Mouse (Mus musculus): Measurements from ENCODE around the gene Ccdc13. TPM values are rescaled to one million over a fixed set of nuclear protein-coding genes. Genes with fewer than 3 reads are reported as not detected.

Gene Ccdc13
- polyA plus RNA-seq, 1 experiment from 2014 or later = 3.6 TPM

DNA sequence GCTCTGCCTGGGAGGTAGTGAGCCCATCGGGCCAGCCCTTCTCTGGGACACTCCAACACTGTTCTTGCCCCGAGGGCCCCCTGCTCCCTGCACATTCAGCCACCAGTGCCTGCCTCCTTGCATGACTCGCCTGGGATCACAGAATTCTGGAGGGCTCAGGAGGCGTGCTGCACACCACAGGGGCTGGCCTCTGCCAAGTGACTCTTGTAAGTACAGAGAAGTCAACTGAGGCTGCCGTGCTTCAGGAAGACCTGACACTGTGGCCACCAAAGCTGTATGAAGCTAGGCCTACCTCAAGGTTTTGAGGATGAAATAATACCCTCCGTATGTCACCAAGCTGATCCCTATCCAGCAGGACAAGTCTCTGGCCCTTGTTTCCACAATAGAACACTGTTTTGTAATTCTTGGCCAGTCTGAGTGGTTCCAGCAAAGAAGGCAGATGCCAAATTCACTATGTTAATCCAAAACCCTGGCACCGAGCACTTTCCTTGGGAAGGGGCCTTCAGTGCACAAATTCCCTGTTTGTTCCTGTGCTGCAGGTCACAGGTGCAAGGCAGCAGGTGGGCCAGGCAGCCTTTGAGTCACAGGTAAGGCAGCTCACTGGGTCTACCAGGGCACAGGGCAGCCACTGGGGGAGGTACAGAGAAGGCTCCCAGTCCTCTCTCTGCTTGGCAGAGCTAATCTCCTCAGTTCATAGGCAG lies 19.3 kb downstream of the Ccdc13 start:
- H3K27ac ChIP-seq (ENCODE audit: low read depth, low read length) = no peak overlapping the region
- H3K9ac ChIP-seq (ENCODE audit: low read length) = no peak overlapping the region
- no peak overlapping the region for H3K4me2 ChIP-seq (ENCODE audit: low read depth)
- no peaks in the 10 kb centered on the region for H3K27me3 ChIP-seq (ENCODE audit: control insufficient read depth, insufficient read depth, low read length)
- H3K36me3 ChIP-seq (ENCODE audit: control insufficient read depth, insufficient read depth, low read length) = no peaks in the 10 kb centered on the region
- DNase-seq (ENCODE audit: low spot score) (no peak), ATAC-seq (ENCODE audit: insufficient read depth, low FRiP score, low TSS enrichment) (no peak)
- no peak overlapping the region for H3K4me3 ChIP-seq (ENCODE audit: low read depth, low read length)
- 67% methylated on average over 7 of the region's 7 CpGs for WGBS
- H3K4me1 ChIP-seq (ENCODE audit: control insufficient read depth, insufficient read depth, low read length) = peaks cover 2% of the 10 kb centered on the region; the same call in 1 of the 2 replicates
- no peaks in the 10 kb centered on the region for H3K9me3 ChIP-seq (ENCODE audit: control insufficient read depth, low read length)

DNA sequence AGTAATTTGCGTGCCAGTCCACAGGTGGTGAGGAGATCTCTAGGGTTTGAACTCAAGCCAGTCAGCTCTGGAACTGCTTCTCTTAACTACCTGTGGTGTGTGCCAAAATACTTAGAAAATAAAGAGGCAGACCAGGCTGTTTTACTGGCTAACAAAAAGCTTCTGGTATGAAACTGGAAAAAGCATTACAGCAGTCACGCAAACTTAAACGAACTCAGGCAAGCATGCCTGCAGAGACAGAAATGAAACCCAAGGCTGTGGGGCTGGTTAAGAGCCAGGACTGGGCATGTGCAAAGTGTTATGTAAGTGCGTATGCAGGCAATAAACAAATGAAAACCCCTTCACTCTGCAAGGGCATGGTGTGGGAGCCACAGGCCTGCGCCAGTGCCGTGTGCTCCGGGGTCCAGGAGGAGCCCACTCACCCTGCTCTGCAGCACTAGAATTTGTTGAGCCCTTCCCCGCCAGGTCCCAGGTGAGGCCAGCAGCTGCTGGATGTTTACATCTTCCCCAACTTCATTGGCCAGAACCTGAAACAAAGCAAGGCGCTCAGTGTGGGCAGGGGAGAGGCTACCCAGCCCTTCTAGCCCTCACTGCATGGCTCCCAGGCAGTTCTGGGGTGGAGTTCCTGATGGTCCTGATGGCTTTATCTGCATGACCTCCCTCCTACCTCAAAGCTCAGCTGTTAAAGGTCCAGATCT lies 20.0 kb downstream of the Ccdc13 start:
- H3K36me3 ChIP-seq (ENCODE audit: control insufficient read depth, insufficient read depth, low read length) = no peaks in the 10 kb centered on the region
- no peak overlapping the region for H3K4me2 ChIP-seq (ENCODE audit: low read depth)
- H3K4me3 ChIP-seq (ENCODE audit: low read depth, low read length) = no peak overlapping the region
- H3K9ac ChIP-seq (ENCODE audit: low read length) = no peak overlapping the region
- ATAC-seq (ENCODE audit: insufficient read depth, low FRiP score, low TSS enrichment) = no peak
- H3K4me1 ChIP-seq (ENCODE audit: control insufficient read depth, insufficient read depth, low read length) = peaks cover 2% of the 10 kb centered on the region; the same call in 1 of the 2 replicates
- no peak overlapping the region for H3K27ac ChIP-seq (ENCODE audit: low read depth, low read length)
- no peaks in the 10 kb centered on the region for H3K27me3 ChIP-seq (ENCODE audit: control insufficient read depth, insufficient read depth, low read length)
- WGBS = 84% methylated on average over 9 of the region's 9 CpGs
- no peak for DNase-seq (ENCODE audit: low spot score)
- H3K9me3 ChIP-seq (ENCODE audit: control insufficient read depth, low read length) = no peaks in the 10 kb centered on the region

DNA sequence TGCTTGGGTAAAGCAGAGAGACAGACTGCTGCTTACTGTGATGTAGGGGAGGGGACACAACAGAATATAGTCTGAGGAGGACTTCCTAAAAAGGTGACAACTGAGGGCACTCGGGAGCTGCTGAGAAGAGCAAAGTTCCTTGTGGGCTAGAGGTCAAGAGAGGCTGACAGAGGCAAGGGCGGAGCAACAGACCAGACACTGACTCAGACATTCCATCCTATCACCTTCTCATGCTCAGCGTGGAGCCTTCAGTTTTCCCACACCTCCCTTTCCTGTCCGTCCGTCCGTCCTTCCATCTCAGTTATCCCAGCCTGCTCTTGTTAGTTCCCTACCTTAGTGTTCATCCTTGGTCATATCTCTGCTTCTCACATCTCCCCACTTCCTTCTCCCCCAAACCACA lies 24.1 kb downstream of the Ccdc13 start:
- H3K4me1 ChIP-seq (ENCODE audit: control insufficient read depth, insufficient read depth, low read length) = peaks cover 9% of the 10 kb centered on the region
- no peaks in the 10 kb centered on the region for H3K36me3 ChIP-seq (ENCODE audit: control insufficient read depth, insufficient read depth, low read length)
- H3K9me3 ChIP-seq (ENCODE audit: control insufficient read depth, low read length) = no peaks in the 10 kb centered on the region
- no peak overlapping the region for H3K4me3 ChIP-seq (ENCODE audit: low read depth, low read length)
- ATAC-seq (ENCODE audit: insufficient read depth, low FRiP score, low TSS enrichment) (no peak), DNase-seq (ENCODE audit: low spot score) (no peak)
- H3K9ac ChIP-seq (ENCODE audit: low read length) = no peak overlapping the region
- no peak overlapping the region for H3K4me2 ChIP-seq (ENCODE audit: low read depth)
- no peak overlapping the region for H3K27ac ChIP-seq (ENCODE audit: low read depth, low read length)
- WGBS = 78% methylated on average over 6 of the region's 6 CpGs
- no peaks in the 10 kb centered on the region for H3K27me3 ChIP-seq (ENCODE audit: control insufficient read depth, insufficient read depth, low read length)

DNA sequence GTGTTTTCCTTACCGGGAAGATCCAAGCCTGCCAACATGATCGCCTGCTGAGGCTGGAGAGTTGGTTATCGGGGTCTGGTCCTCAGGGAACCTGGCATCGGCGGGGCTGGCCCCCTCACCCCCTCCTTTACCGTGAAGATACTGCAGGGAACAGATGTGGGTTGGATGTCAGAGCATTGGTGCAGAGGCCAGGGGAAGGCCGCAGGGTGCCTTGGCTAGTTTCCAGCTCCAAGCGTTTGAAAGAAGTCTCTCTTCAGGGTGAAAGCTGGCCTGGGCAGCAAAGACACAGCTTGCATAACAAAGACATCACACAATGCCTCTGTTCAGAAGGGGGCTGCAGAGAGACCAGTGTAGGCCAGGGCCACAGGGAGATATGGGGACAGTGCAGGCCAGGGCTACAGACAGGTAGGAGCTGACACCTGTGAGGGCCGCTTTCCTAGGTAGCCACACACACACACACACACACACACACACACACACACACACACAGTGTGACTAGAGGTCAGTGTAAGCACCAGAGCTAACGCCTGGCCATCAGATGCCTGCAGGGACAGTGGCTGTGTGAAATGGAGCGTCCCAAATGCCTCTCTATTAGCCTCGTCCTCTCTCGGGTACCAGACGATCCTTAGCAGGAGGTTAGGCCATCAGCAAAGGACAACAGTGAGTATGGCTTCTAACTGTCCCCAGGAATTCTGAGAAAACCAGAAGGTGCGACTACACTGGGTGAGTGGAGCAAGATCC lies 29.0 kb downstream of the Ccdc13 start:
- no peaks in the 10 kb centered on the region for H3K36me3 ChIP-seq (ENCODE audit: control insufficient read depth, insufficient read depth, low read length)
- DNase-seq (ENCODE audit: low spot score) (peak; percentile 54), ATAC-seq (ENCODE audit: insufficient read depth, low FRiP score, low TSS enrichment) (peak; percentile 73; the same call in 1 of the 2 replicates)
- no peaks in the 10 kb centered on the region for H3K27me3 ChIP-seq (ENCODE audit: control insufficient read depth, insufficient read depth, low read length)
- no peak overlapping the region for H3K4me3 ChIP-seq (ENCODE audit: low read depth, low read length)
- no peak overlapping the region for H3K4me2 ChIP-seq (ENCODE audit: low read depth)
- no peaks in the 10 kb centered on the region for H3K9me3 ChIP-seq (ENCODE audit: control insufficient read depth, low read length)
- peaks cover 19% of the 10 kb centered on the region for H3K4me1 ChIP-seq (ENCODE audit: control insufficient read depth, insufficient read depth, low read length)
- WGBS = 21% methylated on average over 15 of the region's 15 CpGs
- H3K9ac ChIP-seq (ENCODE audit: low read length) = peak overlapping the region; percentile 10; the same call in 1 of the 2 replicates
- H3K27ac ChIP-seq (ENCODE audit: low read depth, low read length) = peak overlapping the region; percentile 61

DNA sequence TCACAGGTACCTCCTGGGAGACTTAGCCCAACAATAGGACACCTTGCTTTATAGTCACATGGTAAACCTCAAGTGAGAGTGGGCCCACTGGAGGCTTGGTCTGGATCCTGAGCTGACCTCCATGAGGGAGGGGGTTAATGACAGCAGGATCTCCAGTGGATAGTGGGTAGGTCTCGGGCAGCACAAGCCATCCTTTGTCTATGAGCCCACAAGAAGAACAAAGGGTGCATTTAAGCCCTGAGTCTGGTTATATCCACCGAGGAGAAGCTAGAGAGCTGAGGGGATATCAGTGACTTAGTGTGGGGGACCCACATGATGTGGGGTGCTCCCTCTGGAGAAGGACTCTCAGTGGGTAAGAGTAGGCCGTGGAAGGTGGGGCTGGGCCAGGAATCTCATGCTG lies 30.8 kb downstream of the Ccdc13 start:
- Histone ChIP-seq H3K9ac (ENCODE audit: low read length) (no peak overlapping the region), H3K4me3 (ENCODE audit: low read depth, low read length) (no peak overlapping the region)
- 46% methylated on average over 3 of the region's 3 CpGs for WGBS

DNA sequence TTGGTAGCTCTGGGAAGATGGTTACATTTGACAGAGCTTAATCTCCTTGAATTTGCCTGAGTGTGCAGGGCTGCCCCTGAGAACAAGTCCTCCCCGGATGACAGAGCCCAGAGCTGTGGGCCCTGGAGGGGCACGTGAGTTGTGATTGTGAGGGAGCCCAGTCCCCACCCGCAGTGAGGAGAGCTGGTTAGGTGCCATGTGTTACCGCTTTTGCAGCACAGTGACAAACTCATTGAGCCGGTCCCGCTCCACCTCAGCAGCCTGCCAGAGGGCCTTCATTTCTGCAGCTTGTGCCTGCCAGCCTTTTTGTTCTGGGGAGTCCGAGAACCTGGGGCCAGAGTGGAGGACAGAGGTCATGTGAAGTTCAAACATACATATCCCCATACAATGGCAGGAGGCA lies 31.3 kb downstream of the Ccdc13 start:
- ATAC-seq (ENCODE audit: insufficient read depth, low FRiP score, low TSS enrichment) (no peak), DNase-seq (ENCODE audit: low spot score) (no peak)
- WGBS = 60% methylated on average over 7 of the region's 7 CpGs
- Histone ChIP-seq H3K9me3 (ENCODE audit: control insufficient read depth, low read length) (no peaks in the 10 kb centered on the region), H3K36me3 (ENCODE audit: control insufficient read depth, insufficient read depth, low read length) (no peaks in the 10 kb centered on the region), H3K9ac (ENCODE audit: low read length) (0 out of 2 replicates have a peak overlapping the region, but pooled peaks have one; percentile 10), H3K4me1 (ENCODE audit: control insufficient read depth, insufficient read depth, low read length) (peaks cover 19% of the 10 kb centered on the region), H3K4me3 (ENCODE audit: low read depth, low read length) (no peak overlapping the region), H3K27me3 (ENCODE audit: control insufficient read depth, insufficient read depth, low read length) (no peaks in the 10 kb centered on the region), H3K27ac (ENCODE audit: low read depth, low read length) (no peak overlapping the region), H3K4me2 (ENCODE audit: low read depth) (no peak overlapping the region)

More for the DNA sequence above, 30.8 kb downstream of the Ccdc13 start:
- Histone ChIP-seq H3K4me1 (ENCODE audit: control insufficient read depth, insufficient read depth, low read length) (peaks cover 19% of the 10 kb centered on the region), H3K27ac (ENCODE audit: low read depth, low read length) (no peak overlapping the region), H3K4me2 (ENCODE audit: low read depth) (no peak overlapping the region), H3K36me3 (ENCODE audit: control insufficient read depth, insufficient read depth, low read length) (no peaks in the 10 kb centered on the region), H3K27me3 (ENCODE audit: control insufficient read depth, insufficient read depth, low read length) (no peaks in the 10 kb centered on the region), H3K9me3 (ENCODE audit: control insufficient read depth, low read length) (no peaks in the 10 kb centered on the region)
- DNase-seq (ENCODE audit: low spot score) (no peak), ATAC-seq (ENCODE audit: insufficient read depth, low FRiP score, low TSS enrichment) (no peak)

DNA sequence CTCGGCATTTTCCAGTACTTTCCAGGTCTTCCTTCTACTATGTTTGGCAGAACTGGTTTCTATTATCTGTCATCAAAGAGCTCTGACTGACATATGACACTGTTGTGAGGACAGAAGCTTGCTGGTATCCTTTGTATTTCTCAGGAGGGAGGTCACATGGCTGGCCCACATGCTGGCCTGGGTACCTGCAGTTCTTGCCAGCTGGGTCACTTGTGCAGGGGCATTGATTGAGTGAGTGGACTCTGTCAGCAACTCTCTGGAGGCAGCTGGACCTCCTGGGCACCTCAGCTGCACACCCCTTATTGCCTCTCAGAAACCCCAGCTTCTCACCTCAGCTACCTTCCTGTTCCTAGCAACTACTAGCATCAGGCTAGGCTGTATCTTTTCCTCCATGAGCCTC lies 31.7 kb downstream of the Ccdc13 start:
- Histone ChIP-seq H3K36me3 (ENCODE audit: control insufficient read depth, insufficient read depth, low read length) (no peaks in the 10 kb centered on the region), H3K9ac (ENCODE audit: low read length) (no peak overlapping the region), H3K4me2 (ENCODE audit: low read depth) (no peak overlapping the region), H3K9me3 (ENCODE audit: control insufficient read depth, low read length) (no peaks in the 10 kb centered on the region), H3K27me3 (ENCODE audit: control insufficient read depth, insufficient read depth, low read length) (no peaks in the 10 kb centered on the region), H3K4me3 (ENCODE audit: low read depth, low read length) (no peak overlapping the region), H3K4me1 (ENCODE audit: control insufficient read depth, insufficient read depth, low read length) (peaks cover 19% of the 10 kb centered on the region), H3K27ac (ENCODE audit: low read depth, low read length) (no peak overlapping the region)
- DNase-seq (ENCODE audit: low spot score) (no peak), ATAC-seq (ENCODE audit: insufficient read depth, low FRiP score, low TSS enrichment) (no peak)
- 73% methylated on average over 1 of the region's 1 CpGs for WGBS

DNA sequence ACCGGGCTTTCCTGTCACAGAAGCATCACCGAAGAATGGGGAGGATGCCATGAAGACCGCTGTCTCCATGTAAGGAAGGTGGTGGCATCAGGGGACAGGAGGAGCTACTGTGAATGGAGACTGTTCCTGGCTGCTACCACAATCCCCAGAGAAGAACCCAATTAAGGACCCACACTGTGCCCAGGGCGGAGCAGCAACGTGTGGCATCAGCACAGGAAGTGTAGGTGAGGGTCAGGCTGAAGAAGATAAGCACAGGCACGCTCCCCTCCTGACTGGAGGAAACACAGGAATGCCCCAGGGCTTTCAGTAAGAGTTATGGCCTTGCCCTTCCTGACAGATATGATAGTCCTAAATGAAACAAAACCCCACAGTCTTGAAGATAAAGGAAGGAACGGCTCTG lies 36.5 kb downstream of the Ccdc13 start:
- H3K27me3 ChIP-seq (ENCODE audit: control insufficient read depth, insufficient read depth, low read length) = no peaks in the 10 kb centered on the region
- WGBS = 72% methylated on average over 7 of the region's 7 CpGs
- ATAC-seq (ENCODE audit: insufficient read depth, low FRiP score, low TSS enrichment) (no peak), DNase-seq (ENCODE audit: low spot score) (no peak)
- H3K4me3 ChIP-seq (ENCODE audit: low read depth, low read length) = no peak overlapping the region
- H3K36me3 ChIP-seq (ENCODE audit: control insufficient read depth, insufficient read depth, low read length) = no peaks in the 10 kb centered on the region
- no peak overlapping the region for H3K4me2 ChIP-seq (ENCODE audit: low read depth)
- H3K9ac ChIP-seq (ENCODE audit: low read length) = no peak overlapping the region
- H3K9me3 ChIP-seq (ENCODE audit: control insufficient read depth, low read length) = no peaks in the 10 kb centered on the region
- H3K4me1 ChIP-seq (ENCODE audit: control insufficient read depth, insufficient read depth, low read length) = no peaks in the 10 kb centered on the region; the same call in 1 of the 2 replicates
- no peak overlapping the region for H3K27ac ChIP-seq (ENCODE audit: low read depth, low read length)

Measured in neural tube, embryonic 11.5 days (tissue).